Mouse (Mus musculus) midbrain, embryonic 16.5 days (tissue): ENCODE measurements around the gene Lrwd1. TPM values are rescaled to one million over a fixed set of nuclear protein-coding genes. Genes with fewer than 3 reads are reported as not detected.
"Not testable (repeated sequence)": the region's sequence is repeated elsewhere in the genome, so short reads cannot be mapped to it uniquely, and the experiment has no call there.

Source experiments
- ATAC-seq: fragments of 200-750 bp; cut with Nextera tagmentation; 2 replicates; pipeline ENCODE4 v1.8.0; 2017; ENCODE audit warnings: moderate TSS enrichment
- H3K27ac ChIP-seq: fragments of 300-500 bp; sonication (generic); 2 replicates; pipeline ENCODE4 v1.5.1; 2014; ENCODE audit warnings: mild to moderate bottlenecking, low read length, mixed read lengths
- H3K27me3 ChIP-seq: fragments of 300-500 bp; sonication (generic); 2 replicates; pipeline ENCODE4 v1.6.1; 2014; ENCODE audit warnings: low read depth, low read length, mixed read lengths; ENCODE audit not compliant: control insufficient read depth, insufficient read depth
- H3K36me3 ChIP-seq: fragments of 300-500 bp; sonication (generic); 2 replicates; pipeline ENCODE4 v1.6.1; 2014; ENCODE audit warnings: mild to moderate bottlenecking, low read length, moderate library complexity, mixed read lengths; ENCODE audit not compliant: control insufficient read depth, insufficient read depth
- H3K4me1 ChIP-seq: fragments of 300-500 bp; sonication (generic); 2 replicates; pipeline ENCODE4 v1.6.1; 2014; ENCODE audit warnings: mild to moderate bottlenecking, low read length, mixed read lengths; ENCODE audit not compliant: control insufficient read depth, insufficient read depth
- H3K4me2 ChIP-seq: fragments of 300-500 bp; sonication (generic); 2 replicates; pipeline ENCODE4 v1.6.1; 2014; ENCODE audit warnings: mild to moderate bottlenecking, low read length, mixed read lengths
- H3K4me3 ChIP-seq: fragments of 300-500 bp; sonication (generic); 2 replicates; pipeline ENCODE4 v1.5.1; 2014; ENCODE audit warnings: low read depth, mild to moderate bottlenecking, low read length, moderate library complexity, mixed read lengths
- H3K9ac ChIP-seq: fragments of 300-500 bp; sonication (generic); 2 replicates; pipeline ENCODE4 v1.6.1; 2014; ENCODE audit warnings: low read depth, low read length, mixed read lengths
- H3K9me3 ChIP-seq: fragments of 300-500 bp; sonication (generic); replicated peaks from 2 replicates; pipeline ENCODE4 v1.6.1; 2014; ENCODE audit warnings: mild to moderate bottlenecking, low read length, mixed read lengths; ENCODE audit not compliant: control insufficient read depth, poor library complexity, severe bottlenecking
- WGBS: fragments of 180-500 bp; shearing (Covaris S2); extraction: QIAGEN DNeasy Blood & Tissue Kit; methylation state at CpG from one replicate; pipeline ENCODE4 v1.1.7; 2014; 5-methylcytosine and 5-hydroxymethylcytosine counted together
- polyA plus RNA-seq: library from polyadenylated mRNA; unstranded; fragments of >200 nt; fragmentation: Nextera tagmentation; extraction: Ambion mirVana; gene quantifications from 2 replicates; pipeline ENCODE4 v1.2.1, GENCODE M21; 2015

Gene Lrwd1
- polyA plus RNA-seq, 1 experiment from 2014 or later = 27.1 TPM

GRCm38 (mm10) chr5:136139393-136139792, 3.5 kb upstream of the Lrwd1 start:
- no peak overlapping the region for H3K27ac ChIP-seq
- H3K36me3 ChIP-seq = peaks cover 23% of the 10 kb centered on the region
- WGBS = 96% methylated on average over 13 of the region's 13 CpGs
- H3K4me3 ChIP-seq = no peak overlapping the region
- H3K4me2 ChIP-seq = no peak overlapping the region
- no peak overlapping the region for H3K9ac ChIP-seq
- H3K4me1 ChIP-seq = peaks cover 23% of the 10 kb centered on the region
- H3K9me3 ChIP-seq = no peaks in the 10 kb centered on the region
- ATAC-seq = no peak
- no peaks in the 10 kb centered on the region for H3K27me3 ChIP-seq

GRCm38 (mm10) chr5:136137658-136138274, 1.9 kb upstream of the Lrwd1 start:
- Histone ChIP-seq H3K4me2 (no peak overlapping the region), H3K9me3 (no peaks in the 10 kb centered on the region), H3K27ac (no peak overlapping the region), H3K27me3 (no peaks in the 10 kb centered on the region), H3K9ac (no peak overlapping the region), H3K4me3 (no peak overlapping the region), H3K4me1 (peaks cover 23% of the 10 kb centered on the region), H3K36me3 (peaks cover 23% of the 10 kb centered on the region)
- WGBS = 76% methylated on average over 13 of the region's 13 CpGs
- ATAC-seq = no peak

GRCm38 (mm10) chr5:136136292-136136990, 567 bp upstream of the Lrwd1 start:
- H3K27me3 ChIP-seq = no peaks in the 10 kb centered on the region
- no peak for ATAC-seq
- 8% methylated on average over 20 of the region's 20 CpGs for WGBS

GRCm38 (mm10) chr5:136122165-136122564, 13.7 kb downstream of the Lrwd1 start:
- H3K27me3 ChIP-seq = no peaks in the 10 kb centered on the region

More at GRCm38 (mm10) chr5:136136292-136136990, 567 bp upstream of the Lrwd1 start:
- Histone ChIP-seq H3K4me2 (peak overlapping the region; percentile 70), H3K9me3 (no peaks in the 10 kb centered on the region), H3K4me1 (peaks cover 23% of the 10 kb centered on the region), H3K4me3 (peak overlapping the region; percentile 80), H3K9ac (peak overlapping the region; percentile 67), H3K27ac (no peak overlapping the region), H3K36me3 (peaks cover 18% of the 10 kb centered on the region)

GRCm38 (mm10) chr5:136116784-136117112, 19.1 kb downstream of the Lrwd1 start:
- WGBS = under 1% methylated on average over 22 of the region's 22 CpGs
- Histone ChIP-seq H3K36me3 (peaks cover 7% of the 10 kb centered on the region), H3K9ac (peak overlapping the region; percentile 75), H3K27me3 (no peaks in the 10 kb centered on the region), H3K27ac (peak overlapping the region; percentile 51), H3K4me1 (peaks cover 20% of the 10 kb centered on the region), H3K4me3 (peak overlapping the region; percentile 65), H3K9me3 (no peaks in the 10 kb centered on the region), H3K4me2 (peak overlapping the region; percentile 80)
- ATAC-seq = peak; percentile 70

More at GRCm38 (mm10) chr5:136122165-136122564, 13.7 kb downstream of the Lrwd1 start:
- no peaks in the 10 kb centered on the region for H3K9me3 ChIP-seq
- no peak for ATAC-seq
- H3K9ac ChIP-seq = no peak overlapping the region
- WGBS = 91% methylated on average over 10 of the region's 10 CpGs
- no peak overlapping the region for H3K4me3 ChIP-seq
- H3K4me1 ChIP-seq = peaks cover 13% of the 10 kb centered on the region
- H3K4me2 ChIP-seq = no peak overlapping the region
- H3K27ac ChIP-seq = no peak overlapping the region
- H3K36me3 ChIP-seq = peaks cover 36% of the 10 kb centered on the region

GRCm38 (mm10) chr5:136115891-136116783, 19.7 kb downstream of the Lrwd1 start, which contains the start of gene Polr2j:
Polr2j (plus strand) TSS chr5:136116631.
- ATAC-seq = peak; percentile 96
- Histone ChIP-seq H3K4me1 (peaks cover 20% of the 10 kb centered on the region), H3K9ac (peak within 1 kb of the TSS; percentile 79), H3K36me3 (peaks cover 7% of the 10 kb centered on the region), H3K9me3 (no peaks in the 10 kb centered on the region), H3K4me3 (peak within 1 kb of the TSS; percentile 65), H3K27me3 (no peaks in the 10 kb centered on the region), H3K27ac (peak within 1 kb of the TSS; percentile 51), H3K4me2 (peak within 1 kb of the TSS; percentile 87)
- 2% methylated on average over 42 of the region's 42 CpGs for WGBS

- H3K36me3 ChIP-seq, H3K27ac ChIP-seq, H3K27me3 ChIP-seq, H3K4me3 ChIP-seq, H3K9me3 ChIP-seq, H3K9ac ChIP-seq, ATAC-seq, H3K4me2 ChIP-seq: not testable (repeated sequence)
- H3K4me1 ChIP-seq = peaks cover 20% of the 10 kb centered on the region
- WGBS = 47% methylated on average over 2 of the region's 4 CpGs
Measured at GRCm38 (mm10) chr5:136113546-136113945, 22.3 kb downstream of the Lrwd1 start.

GRCm38 (mm10) chr5:136109042-136109441, 26.8 kb downstream of the Lrwd1 start:
- 85% methylated on average over 3 of the region's 3 CpGs for WGBS
- no peaks in the 10 kb centered on the region; the same call in 1 of the 2 replicates for H3K27me3 ChIP-seq
- no peak overlapping the region for H3K27ac ChIP-seq
- no peak overlapping the region for H3K4me2 ChIP-seq
- no peak for ATAC-seq
- H3K9ac ChIP-seq = no peak overlapping the region
- H3K9me3 ChIP-seq = no peaks in the 10 kb centered on the region
- H3K4me3 ChIP-seq = no peak overlapping the region
- peaks cover 3% of the 10 kb centered on the region; the same call in 1 of the 2 replicates for H3K36me3 ChIP-seq
- H3K4me1 ChIP-seq = no peaks in the 10 kb centered on the region
